Mouse (Mus musculus) retina, postnatal 7 days (tissue): ENCODE results near the gene Olfr78.
A peak's percentile ranks its signal among the peaks of the same experiment; 100 is the strongest.

ENCODE experiments used
- DNase-seq: peaks from one replicate; pipeline ENCODE4 v3.0.0-alpha.2; 2012; ENCODE audit warnings: low read depth, low spot score

Olfr78 gene

GRCm38 (mm10) chr7:102759266-102759665 lies at the start of gene Olfr78, which contains the start of gene Olfr560:
Olfr78 (minus strand) TSS chr7:102759471.
Olfr560 (minus strand) TSS chr7:102759366.
- DNase-seq, result no peak

DNA sequence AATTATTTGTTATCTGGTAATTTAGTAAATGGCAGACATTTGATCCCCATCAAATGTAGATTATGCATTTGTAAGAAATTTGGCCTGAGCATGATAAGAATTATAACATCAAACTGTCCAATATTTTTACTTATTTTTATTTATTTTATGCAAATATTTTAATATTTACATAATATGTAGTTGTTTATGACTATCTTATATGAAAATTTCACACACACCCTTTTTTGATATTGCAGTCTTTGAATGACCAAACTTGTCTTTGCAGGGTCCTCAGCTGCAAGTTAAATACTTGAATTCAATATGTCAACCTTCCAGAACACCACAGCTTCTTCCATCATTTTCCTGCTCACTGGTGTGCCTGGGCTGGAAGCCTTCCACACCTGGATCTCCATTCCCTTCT lies 43.9 kb upstream of the Olfr78 start, which contains the start of gene Olfr564:
TSS of gene Olfr564 (plus strand) at position 301 of the 400 bp plus-strand sequence.
- DNase-seq, result no peak

DNA sequence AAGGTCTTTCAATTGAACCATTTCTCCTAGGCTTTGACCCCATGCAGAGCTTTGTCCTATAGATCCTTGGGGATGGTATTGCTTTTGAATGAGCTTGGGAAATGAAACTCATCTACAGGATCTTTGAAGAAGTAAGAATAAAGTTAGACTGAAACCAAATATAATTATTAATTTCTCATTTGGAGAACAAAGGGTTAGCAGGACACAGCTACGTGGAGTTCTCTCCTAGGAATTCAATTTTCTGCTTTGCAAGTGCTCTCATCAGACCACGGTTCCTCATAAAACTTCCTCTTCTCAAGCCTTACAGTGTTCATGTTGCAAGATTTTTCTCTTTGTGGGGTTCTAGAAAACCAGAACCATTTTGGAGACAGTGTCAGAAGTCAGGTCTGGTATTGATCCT lies 11.7 kb upstream of the Olfr78 start, which contains the start of gene Olfr561:
TSS of gene Olfr561 (plus strand) at position 301 of the 400 bp plus-strand sequence.
- no peak for DNase-seq

- no peak for DNase-seq
Measured at GRCm38 (mm10) chr7:102752086-102752485, 7.2 kb downstream of the Olfr78 start.

GRCm38 (mm10) chr7:102737705-102738104 lies 21.6 kb downstream of the Olfr78 start:
- no peak for DNase-seq

DNA sequence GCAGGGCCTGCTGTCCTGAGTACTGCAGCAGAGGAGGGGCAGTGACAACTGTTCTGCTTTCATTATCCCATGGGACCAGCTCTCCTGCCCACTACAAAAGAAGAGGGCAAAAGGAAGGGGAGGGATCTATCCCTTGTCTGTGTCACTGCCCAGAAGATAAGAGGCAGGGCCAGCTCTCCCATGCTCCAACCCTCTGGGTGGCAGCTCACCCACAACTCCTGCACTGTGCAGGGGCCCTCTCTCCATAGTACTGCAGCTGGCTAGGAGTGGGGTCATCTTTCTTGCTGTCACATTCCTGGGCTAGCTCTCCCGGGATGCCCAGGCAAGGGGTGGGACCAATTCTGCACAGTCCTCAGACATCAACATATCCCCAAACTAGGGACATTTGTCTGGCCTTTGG lies 25.5 kb downstream of the Olfr78 start:
- no peak for DNase-seq

- DNase-seq, result no peak
Measured at GRCm38 (mm10) chr7:102727391-102727790, 31.9 kb downstream of the Olfr78 start, which contains the start of gene Olfr559. Olfr559 (minus strand) TSS chr7:102727491.

DNA sequence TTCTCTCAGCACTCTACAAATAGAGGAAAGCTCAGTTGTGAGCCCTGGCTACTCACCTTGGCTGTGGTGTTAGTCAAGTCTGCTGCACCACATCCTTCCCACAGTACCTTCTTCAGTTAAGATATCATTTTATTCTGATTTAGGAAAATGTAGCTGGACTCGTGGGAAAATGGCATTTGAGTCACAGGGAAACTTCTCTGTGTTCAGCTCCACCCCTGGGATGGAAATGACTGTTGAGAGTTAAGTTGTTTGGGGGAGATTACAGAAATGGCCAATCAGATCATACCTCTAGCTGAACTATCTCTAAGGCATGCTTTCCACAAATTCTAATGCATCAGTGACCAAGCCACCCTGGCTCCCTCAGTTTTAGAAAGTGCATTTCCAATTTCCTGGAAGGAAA lies 40.3 kb downstream of the Olfr78 start, which contains the start of gene Olfr33:
TSS of gene Olfr33 (minus strand) at position 101 of the 400 bp plus-strand sequence.
- DNase-seq, result no peak

DNA sequence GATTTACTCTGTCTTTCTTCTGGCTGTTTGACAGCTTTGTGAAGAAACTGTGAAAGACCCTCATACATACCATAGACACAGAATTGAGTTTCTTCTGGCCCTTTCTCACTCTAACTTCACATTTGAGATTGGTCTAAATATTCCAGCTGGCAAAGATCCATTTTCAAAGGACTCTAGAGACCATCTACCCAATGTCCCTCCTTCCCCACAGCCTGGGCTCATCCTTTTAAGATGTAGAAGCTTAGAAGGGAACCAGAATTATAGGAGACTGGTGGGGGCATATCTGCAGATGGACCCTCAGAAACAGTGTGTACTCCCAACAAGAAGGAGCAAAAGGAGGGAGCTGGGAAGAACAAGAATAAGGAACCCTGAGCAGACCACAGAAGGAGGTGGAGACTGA lies 57.4 kb downstream of the Olfr78 start, which contains the start of gene Olfr558:
TSS of gene Olfr558 (plus strand) at position 301 of the 400 bp plus-strand sequence.
- no peak for DNase-seq

DNA sequence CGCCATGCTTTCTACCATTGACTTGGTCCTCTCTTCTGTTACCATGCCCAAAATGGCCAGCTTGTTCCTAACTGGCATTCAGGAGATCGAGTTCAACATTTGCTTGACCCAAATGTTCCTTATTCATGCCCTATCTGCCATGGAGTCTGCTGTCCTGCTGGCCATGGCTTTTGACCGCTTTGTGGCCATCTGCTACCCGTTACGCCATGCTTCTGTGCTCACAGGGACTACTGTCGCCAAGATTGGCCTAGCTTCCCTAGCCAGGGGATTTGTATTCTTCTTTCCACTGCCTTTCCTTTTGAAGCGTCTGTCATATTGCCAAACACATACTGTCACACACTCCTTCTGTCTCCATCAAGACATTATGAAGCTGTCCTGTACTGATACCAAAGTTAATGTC lies 60.8 kb downstream of the Olfr78 start:
- DNase-seq, result no peak

- peak; percentile 21 for DNase-seq
Measured at GRCm38 (mm10) chr7:102695358-102696125, 63.7 kb downstream of the Olfr78 start, which contains the start of gene Olfr557. Olfr557 (plus strand) TSS chr7:102695910.
